Mouse (Mus musculus): ENCODE measurements around the gene Phykpl.

DNA sequence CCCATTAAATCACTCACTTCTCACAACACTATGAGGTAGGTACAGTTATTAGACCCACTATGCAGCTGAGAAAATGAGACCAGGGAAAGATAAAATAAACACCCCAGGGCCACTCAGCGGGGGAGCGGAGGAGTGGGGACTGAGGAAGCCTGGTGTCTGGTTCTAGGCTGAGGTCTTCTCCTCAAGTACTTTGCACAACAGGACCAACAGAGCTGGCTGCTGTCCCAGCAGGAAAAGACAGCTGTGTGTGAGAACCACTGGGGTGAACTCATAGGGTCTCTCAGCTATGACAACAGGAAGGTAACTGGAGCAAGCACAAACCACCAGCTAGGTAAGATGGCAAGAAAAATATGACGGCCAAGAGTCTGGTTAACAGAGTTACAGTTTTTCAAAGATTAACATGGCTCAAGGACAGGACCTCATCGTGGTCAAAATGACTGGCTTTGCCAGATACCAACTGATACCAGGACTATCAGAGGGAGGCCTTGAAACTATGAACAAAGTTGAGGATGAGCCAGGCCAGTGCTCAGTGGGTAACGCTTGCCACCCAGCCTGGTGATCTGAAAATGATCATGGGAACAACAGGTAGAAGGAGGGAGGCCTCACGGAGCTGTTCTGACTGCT is 47.7 kb downstream of the Phykpl start:
- TF ChIP-seq POLR2A (IDR thresholded peaks at IDR 0.05; ENCODE audit: extremely low read depth, insufficient read depth, low read length) = no peak
- TF ChIP-seq CTCF (IDR thresholded peaks at IDR 0.05; ENCODE audit: low read depth, low read length) = no peak
